Mouse (Mus musculus): Measurements from ENCODE around the gene Muc3a. TPM values are rescaled to one million over a fixed set of nuclear protein-coding genes. Genes with fewer than 3 reads are reported as not detected.

Muc3a gene
- total and polyA plus RNA-seq, 3 experiments: 16.1 to 16.9 TPM; not detected in 1

DNA sequence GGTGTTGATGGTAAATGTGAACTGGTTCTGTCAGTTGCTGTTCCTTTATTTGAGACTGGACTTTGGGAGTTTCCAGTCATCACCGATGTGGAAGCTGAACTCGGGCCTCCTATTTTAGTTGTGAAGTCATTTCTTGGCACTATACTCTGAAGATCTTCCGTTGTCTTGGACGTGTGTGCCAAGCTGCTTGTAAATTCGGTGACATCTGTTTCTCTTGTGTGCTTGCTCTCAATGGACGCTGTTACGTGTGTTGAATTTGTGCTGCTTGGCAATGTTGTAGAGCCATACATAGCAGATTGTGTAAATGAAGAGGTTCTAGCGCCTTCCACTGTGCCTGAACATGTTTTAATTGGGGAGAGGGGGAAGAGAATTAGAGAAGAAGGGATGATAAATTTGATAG is 26.8 kb downstream of the Muc3a start:
- Histone ChIP-seq H3K4me3 (ENCODE audit: control insufficient read depth in 1 of 2, insufficient read depth in 1 of 2, low read depth in 2 of 2, low read length in 2 of 2) (no peak overlapping the region), H3K36me3 (ENCODE audit: control insufficient read depth in 1 of 2, insufficient read depth in 2 of 2, low read length in 2 of 2) (peaks cover 0 to 4% of the 10 kb centered on the region in 2 experiments; a peak in 1 of 4 replicates), H3K79me2 (ENCODE audit: control insufficient read depth, insufficient read depth, low read length, poor library complexity) (no peaks in the 10 kb centered on the region; the same call in 1 of the 2 replicates), H3K9ac (ENCODE audit: control insufficient read depth, low read depth, low read length, poor library complexity, severe bottlenecking) (no peak overlapping the region), H3K9me3 (replicated peaks; ENCODE audit: insufficient read depth, low read length) (no peaks in the 10 kb centered on the region), H3K4me1 (ENCODE audit: control insufficient read depth in 1 of 2, insufficient read depth in 2 of 2, low read length in 2 of 2) (peaks cover 0 to 7% of the 10 kb centered on the region in 2 experiments; a peak in 2 of 4 replicates), H3K27ac (ENCODE audit: control insufficient read depth, low read depth, low read length) (no peak overlapping the region), H3K27me3 (ENCODE audit: control insufficient read depth in 1 of 2, insufficient read depth in 2 of 2, low read length in 2 of 2) (peaks cover 0 to 4% of the 10 kb centered on the region in 2 experiments)
- TF ChIP-seq TCF12 (IDR thresholded peaks at IDR 0.05; ENCODE audit: low read depth, low read length) (no peak), CTCF (IDR thresholded peaks at IDR 0.05 in 2 of 3, conservative IDR thresholded peaks at IDR 0.05 in 1 of 3; ENCODE audit: control insufficient read depth in 1 of 3, insufficient read depth in 1 of 3, low read depth in 2 of 3, low read length in 3 of 3, poor library complexity in 1 of 3, severe bottlenecking in 1 of 3) (no peak), JUND (IDR thresholded peaks at IDR 0.05; ENCODE audit: low read depth, low read length) (no peak), TAL1 (IDR thresholded peaks at IDR 0.05; ENCODE audit: low read length) (no peak), SIN3A (IDR thresholded peaks at IDR 0.05; ENCODE audit: low read length) (no peak), MYB (IDR thresholded peaks at IDR 0.05; ENCODE audit: low read depth, low read length) (no peak), E2F4 (IDR thresholded peaks at IDR 0.05; ENCODE audit: borderline replicate concordance, low read depth, low read length) (no peak), KAT2A (conservative IDR thresholded peaks at IDR 0.05; ENCODE audit: low read depth, low read length) (no peak), BHLHE40 (IDR thresholded peaks at IDR 0.05; ENCODE audit: borderline replicate concordance, low read depth, low read length) (no peak), POLR2AphosphoS5 (IDR thresholded peaks at IDR 0.05; ENCODE audit: borderline replicate concordance, low read depth, low read length) (no peak), MXI1 (IDR thresholded peaks at IDR 0.05; ENCODE audit: low read depth, low read length) (no peak), MAFK (IDR thresholded peaks at IDR 0.05; ENCODE audit: borderline replicate concordance, low read depth, low read length) (no peak), TBP (IDR thresholded peaks at IDR 0.05; ENCODE audit: low read depth, low read length) (no peak), ETS1 (IDR thresholded peaks at IDR 0.05; ENCODE audit: low read depth, low read length) (no peak), ELF1 (IDR thresholded peaks at IDR 0.05; ENCODE audit: low read depth, low read length) (no peak), POLR2AphosphoS2 (IDR thresholded peaks at IDR 0.05; ENCODE audit: low read length) (no peak), USF2 (IDR thresholded peaks at IDR 0.05; ENCODE audit: borderline replicate concordance in 1 of 2, insufficient read depth in 1 of 2, low read depth in 1 of 2, low read length in 2 of 2) (no peak)
- DNase-seq (ENCODE audit: low read depth, low spot score): no peak

DNA sequence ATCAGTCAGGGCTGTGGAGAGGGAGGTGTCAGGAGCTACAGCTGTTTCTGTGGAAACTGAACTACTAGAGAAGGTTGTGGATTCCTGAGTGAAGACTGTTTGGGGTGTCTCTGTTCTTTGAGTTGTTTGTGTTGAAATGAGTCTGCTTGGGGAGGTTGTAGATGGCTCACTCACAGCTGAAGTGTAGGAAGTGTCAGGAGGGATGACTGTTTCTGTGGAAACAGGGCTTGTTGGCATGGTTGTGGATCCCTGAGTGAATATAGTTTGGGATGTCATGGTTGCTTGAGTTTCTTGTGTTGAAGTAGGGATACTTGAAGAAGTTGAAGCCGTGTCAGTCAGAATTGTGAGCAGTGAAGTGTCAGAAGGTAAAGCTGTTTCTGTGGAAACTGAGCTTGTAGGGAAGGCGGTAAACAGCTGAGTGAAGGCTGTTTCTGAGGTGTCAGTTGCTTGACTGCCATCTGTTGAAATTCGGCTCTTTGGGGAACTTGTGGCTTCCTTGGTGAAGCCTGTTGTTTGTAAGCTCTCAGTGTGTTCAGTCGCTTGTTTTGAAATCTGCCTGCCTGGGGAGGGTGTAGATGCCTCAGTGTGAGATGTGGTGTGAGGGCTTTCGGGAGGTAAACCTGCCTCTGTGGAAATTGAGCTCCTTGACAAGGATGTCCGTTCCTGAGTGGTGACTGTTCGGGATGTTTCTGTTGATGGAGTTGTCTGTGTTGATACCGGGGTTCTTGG is 32.4 kb downstream of the Muc3a start:
- Histone ChIP-seq H3K27ac (ENCODE audit: control insufficient read depth, low read depth, low read length) (no peak overlapping the region), H3K36me3 (ENCODE audit: control insufficient read depth in 1 of 2, insufficient read depth in 2 of 2, low read length in 2 of 2) (no peaks in the 10 kb centered on the region), H3K9me3 (replicated peaks; ENCODE audit: insufficient read depth, low read length) (no peaks in the 10 kb centered on the region), H3K9ac (ENCODE audit: control insufficient read depth, low read depth, low read length, poor library complexity, severe bottlenecking) (no peak overlapping the region), H3K79me2 (ENCODE audit: control insufficient read depth, insufficient read depth, low read length, poor library complexity) (no peaks in the 10 kb centered on the region), H3K27me3 (ENCODE audit: control insufficient read depth in 1 of 2, insufficient read depth in 2 of 2, low read length in 2 of 2) (peaks cover 8 to 13% of the 10 kb centered on the region in 2 experiments), H3K4me1 (ENCODE audit: control insufficient read depth in 1 of 2, insufficient read depth in 2 of 2, low read length in 2 of 2) (no peaks in the 10 kb centered on the region), H3K4me3 (ENCODE audit: control insufficient read depth in 1 of 2, insufficient read depth in 1 of 2, low read depth in 2 of 2, low read length in 2 of 2) (no peak overlapping the region)
- DNase-seq (ENCODE audit: low read depth, low spot score): no peak
- TF ChIP-seq E2F4 (IDR thresholded peaks at IDR 0.05; ENCODE audit: borderline replicate concordance, low read depth, low read length) (no peak), TAL1 (IDR thresholded peaks at IDR 0.05; ENCODE audit: low read length) (no peak), ZNF384 (IDR thresholded peaks at IDR 0.05; ENCODE audit: low read depth, low read length) (no peak), NELFE (IDR thresholded peaks at IDR 0.05; ENCODE audit: low read depth, low read length) (no peak), JUND (IDR thresholded peaks at IDR 0.05; ENCODE audit: low read depth, low read length) (no peak), USF2 (IDR thresholded peaks at IDR 0.05; ENCODE audit: borderline replicate concordance in 1 of 2, insufficient read depth in 1 of 2, low read depth in 1 of 2, low read length in 2 of 2) (no peak), SIN3A (IDR thresholded peaks at IDR 0.05; ENCODE audit: low read length) (no peak), NRF1 (IDR thresholded peaks at IDR 0.05; ENCODE audit: insufficient read depth, low read depth, low read length, poor library complexity, severe bottlenecking) (no peak), SMC3 (IDR thresholded peaks at IDR 0.05; ENCODE audit: low read depth, low read length) (no peak), GABPA (IDR thresholded peaks at IDR 0.05; ENCODE audit: low read depth, low read length) (no peak), GATA1 (IDR thresholded peaks at IDR 0.05; ENCODE audit: low read depth, low read length) (no peak), MEF2A (IDR thresholded peaks at IDR 0.05; ENCODE audit: extremely low read depth, insufficient replicate concordance, low read depth, low read length, poor library complexity, severe bottlenecking) (no peak), CTCF (IDR thresholded peaks at IDR 0.05 in 2 of 3, conservative IDR thresholded peaks at IDR 0.05 in 1 of 3; ENCODE audit: control insufficient read depth in 1 of 3, insufficient read depth in 1 of 3, low read depth in 2 of 3, low read length in 3 of 3, poor library complexity in 1 of 3, severe bottlenecking in 1 of 3) (no peak), MYC (IDR thresholded peaks at IDR 0.05; ENCODE audit: low read depth, low read length) (no peak), POLR2A (IDR thresholded peaks at IDR 0.05; ENCODE audit: control insufficient read depth in 1 of 2, insufficient read depth in 1 of 2, low read depth in 1 of 2, low read length in 2 of 2, poor library complexity in 1 of 2) (no peak), USF1 (IDR thresholded peaks at IDR 0.05; ENCODE audit: low read depth, low read length) (no peak), ETS1 (IDR thresholded peaks at IDR 0.05; ENCODE audit: low read depth, low read length) (no peak), MYB (IDR thresholded peaks at IDR 0.05; ENCODE audit: low read depth, low read length) (no peak), ZKSCAN1 (IDR thresholded peaks at IDR 0.05; ENCODE audit: low read depth, low read length) (no peak)

All from MEL (cell line).